ENCODE assay signal across 15 mouse cellular contexts in genomic region chr5:122843799-122844198, GRCm38 (mm10).
"Had no signal": no experiment of that assay in that cellular context is flagged by ENCODE, and none has a peak within 500 bp of the region (broad histone marks: within the 10 kb centered on the region; RNA-seq: fewer than 3 reads in every experiment).

No protein-coding gene starts in this region.

- H3K4me1 ChIP-seq: intestine, embryonic 15.5 days; limb, embryonic 13.5 days; lung, embryonic 15.5 days had no signal

- H3K27me3 ChIP-seq: intestine, embryonic 15.5 days; limb, embryonic 13.5 days; liver, embryonic 15.5 days; lung, embryonic 15.5 days; midbrain, embryonic 15.5 days; neural tube, embryonic 15.5 days had no signal

- H3K27ac ChIP-seq: intestine, embryonic 15.5 days; layer of hippocampus, adult 2 months; limb, embryonic 13.5 days; liver, embryonic 15.5 days; lung, embryonic 15.5 days; midbrain, embryonic 15.5 days; neural tube, embryonic 15.5 days; stomach, postnatal 0 days had no signal

- H3K36me3 ChIP-seq: intestine, embryonic 15.5 days; limb, embryonic 13.5 days; liver, embryonic 15.5 days; lung, embryonic 15.5 days; midbrain, embryonic 15.5 days; neural tube, embryonic 15.5 days had no signal

- DNase-seq: kidney, adult 18-20 months; kidney, postnatal 10 days; kidney, postnatal 4 days; left cerebral cortex, postnatal 4 days had no signal

- H3K4me2 ChIP-seq: intestine, embryonic 15.5 days; limb, embryonic 13.5 days; liver, embryonic 15.5 days; lung, embryonic 15.5 days; midbrain, embryonic 11.5 days; midbrain, embryonic 15.5 days; neural tube, embryonic 15.5 days had no signal

- ATAC-seq: intestine, embryonic 15.5 days; midbrain, embryonic 15.5 days had no signal

- H3K9me3 ChIP-seq: intestine, embryonic 15.5 days; limb, embryonic 13.5 days; liver, embryonic 15.5 days; lung, embryonic 15.5 days; megakaryocyte, embryonic 14.5 days; midbrain, embryonic 15.5 days; neural tube, embryonic 15.5 days had no signal

- H3K9ac ChIP-seq: intestine, embryonic 15.5 days; limb, embryonic 13.5 days; liver, embryonic 15.5 days; lung, embryonic 15.5 days; midbrain, embryonic 15.5 days; neural tube, embryonic 15.5 days had no signal

- H3K4me3 ChIP-seq: intestine, embryonic 15.5 days; layer of hippocampus, adult 2 months; limb, embryonic 13.5 days; liver, embryonic 15.5 days; lung, embryonic 15.5 days; megakaryocyte, embryonic 14.5 days; midbrain, embryonic 15.5 days; myocyte; neural tube, embryonic 15.5 days had no signal
